Mouse (Mus musculus) heart, adult 2 months (tissue): ENCODE results near the gene Kcnmb3. TPM values are rescaled to one million over a fixed set of nuclear protein-coding genes. Genes with fewer than 3 reads are reported as not detected.

Source experiments
- DNase-seq, 2 experiments: peaks; one replicate each; pipeline ENCODE4 v3.0.0; 2021
- H3K27ac ChIP-seq: fragments of 200-600 bp; 2 replicates; pipeline ENCODE4 v1.8.1; 2022
- H3K27me3 ChIP-seq: fragments of 200-500 bp; 2 replicates; pipeline ENCODE4 v1.6.1; 2012; ENCODE audit warnings: mild to moderate bottlenecking, low read length, inconsistent platforms, mixed read lengths; ENCODE audit not compliant: control insufficient read depth, insufficient read depth
- H3K36me3 ChIP-seq: fragments of 200-500 bp; 2 replicates; pipeline ENCODE4 v1.6.1; 2012; ENCODE audit warnings: low read length, inconsistent platforms; ENCODE audit not compliant: control insufficient read depth, insufficient read depth
- H3K4me1 ChIP-seq: fragments of 200-500 bp; 2 replicates; pipeline ENCODE4 v1.6.1; 2011; ENCODE audit warnings: low read length; ENCODE audit not compliant: control insufficient read depth, insufficient read depth
- H3K4me3 ChIP-seq: fragments of 200-600 bp; 2 replicates; pipeline ENCODE4 v1.8.1; 2022
- H3K79me2 ChIP-seq: fragments of 200-500 bp; replicated peaks from 2 replicates; pipeline ENCODE4 v1.6.1; 2012; ENCODE audit warnings: mild to moderate bottlenecking, inconsistent platforms, low read length, moderate library complexity, mixed read lengths; ENCODE audit not compliant: control insufficient read depth, insufficient read depth
- H3K9ac ChIP-seq: fragments of 200-500 bp; 2 replicates; pipeline ENCODE4 v1.6.1; 2012; ENCODE audit warnings: low read depth, mild to moderate bottlenecking, control low read depth, inconsistent platforms, low read length, mixed read lengths
- CTCF ChIP-seq: fragments of 200-600 bp; IDR thresholded peaks from 2 replicates; pipeline ENCODE4 v1.8.1; 2022; ENCODE audit warnings: antibody characterized with exemption, mild to moderate bottlenecking, moderate library complexity
- EP300 ChIP-seq: fragments of 200-500 bp; IDR thresholded peaks from 2 replicates; pipeline ENCODE4 v1.6.1; 2011; ENCODE audit warnings: low read depth, low read length, control low read depth; ENCODE audit not compliant: insufficient read depth
- POLR2A ChIP-seq: fragments of 200-500 bp; IDR thresholded peaks from 2 replicates; pipeline ENCODE4 v1.6.1; 2011; ENCODE audit warnings: mild to moderate bottlenecking, low read depth, low read length, control low read depth; ENCODE audit not compliant: insufficient read depth
- WGBS: fragments of 180-500 bp; shearing (Covaris S2); methylation state at CpG from one replicate; pipeline ENCODE4 v1.1.7; 2018; 5-methylcytosine and 5-hydroxymethylcytosine counted together
- intact Hi-C: fragments of 180-260 bp; cut with DNase I; formaldehyde crosslinking; loops from one replicate; pipeline ENCODE4 v1.15.1; 2025
- polyA plus RNA-seq: library from polyadenylated mRNA; depleted of rRNA; stranded (reverse); fragments of >200 nt; gene quantifications from 2 replicates; pipeline ENCODE4 v1.2.3, GENCODE M21; 2012
- total RNA-seq, 2 experiments: library from RNA; stranded (reverse); gene quantifications; 2 replicates each; pipeline ENCODE4 v1.2.3; 2021

The Kcnmb3 gene
- total and polyA plus RNA-seq, 3 experiments = not detected

DNA sequence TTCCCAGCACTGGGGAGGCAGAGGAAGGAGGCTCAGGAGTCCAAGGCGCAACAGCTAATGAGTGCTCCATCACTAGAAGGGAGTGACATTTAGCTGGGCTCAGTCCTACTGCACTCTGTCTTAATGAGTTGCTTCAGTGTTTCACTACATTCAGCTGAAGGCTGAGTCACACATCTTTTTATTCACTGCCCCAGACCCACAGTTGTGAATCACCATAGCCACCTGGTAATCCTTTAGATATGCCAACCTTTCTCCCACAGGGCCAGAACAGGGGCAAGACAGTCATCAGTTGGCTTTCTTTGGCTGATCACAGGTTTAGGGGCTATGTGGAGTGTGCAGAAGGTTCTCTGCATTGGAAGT lies 4.7 kb upstream of the Kcnmb3 start:
- Histone ChIP-seq H3K9ac (no peak overlapping the region), H3K27ac (no peak overlapping the region), H3K27me3 (no peaks in the 10 kb centered on the region), H3K4me3 (no peak overlapping the region), H3K79me2 (no peaks in the 10 kb centered on the region), H3K36me3 (no peaks in the 10 kb centered on the region), H3K4me1 (no peaks in the 10 kb centered on the region)
- WGBS = 97% methylated on average over 1 of the region's 1 CpGs
- intact Hi-C loops = no loop called here
- no peak for DNase-seq
- TF ChIP-seq POLR2A (no peak), CTCF (no peak), EP300 (no peak)

DNA sequence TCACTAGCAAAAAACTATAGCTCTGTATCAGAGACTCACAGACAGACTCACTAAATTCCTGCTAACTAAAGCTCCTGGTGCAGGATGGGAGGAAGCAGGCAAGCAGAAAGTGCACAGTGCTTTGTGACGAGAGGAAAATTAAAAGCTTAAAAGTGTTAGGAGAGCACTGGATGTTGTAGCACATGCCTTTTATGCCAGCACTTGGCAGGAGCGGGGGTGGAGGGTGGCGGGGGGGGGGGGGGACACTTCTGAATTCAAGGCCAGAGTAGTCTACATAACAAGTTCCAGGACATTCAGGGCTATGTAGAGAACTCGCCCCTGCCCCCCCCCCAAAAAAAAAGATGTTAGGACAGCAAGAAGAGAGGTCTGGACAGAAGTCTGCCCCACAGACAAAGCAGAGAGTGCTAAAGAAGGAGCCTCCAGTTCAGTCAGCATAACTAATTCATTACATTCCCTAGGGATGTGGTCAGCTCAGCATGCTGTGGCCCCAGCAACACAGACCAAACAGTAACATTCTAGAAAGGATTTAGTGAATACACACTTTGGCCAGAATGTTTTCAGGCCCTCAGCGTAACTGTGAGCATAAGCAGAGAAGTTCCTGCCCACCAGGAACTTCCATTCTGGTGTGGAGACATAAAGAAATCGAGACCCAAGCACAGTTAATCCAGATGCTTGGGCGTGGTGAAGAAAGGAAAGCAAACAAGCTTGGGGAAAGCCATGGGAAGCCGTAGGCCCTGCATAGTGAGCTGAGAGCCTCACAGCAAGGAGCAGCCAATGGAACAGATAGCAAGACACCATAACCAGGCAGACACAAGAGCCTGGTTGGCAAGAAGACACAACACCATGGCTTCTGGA lies 4.1 kb upstream of the Kcnmb3 start:
- TF ChIP-seq EP300 (no peak), POLR2A (no peak), CTCF (no peak)
- DNase-seq = no peak
- H3K4me3 ChIP-seq = no peak overlapping the region
- intact Hi-C loops = no loop called here
- WGBS = 60% methylated on average over 8 of the region's 8 CpGs
- no peaks in the 10 kb centered on the region for H3K36me3 ChIP-seq
- H3K79me2 ChIP-seq = no peaks in the 10 kb centered on the region
- no peaks in the 10 kb centered on the region for H3K4me1 ChIP-seq
- no peak overlapping the region for H3K9ac ChIP-seq
- no peak overlapping the region for H3K27ac ChIP-seq
- no peaks in the 10 kb centered on the region for H3K27me3 ChIP-seq

DNA sequence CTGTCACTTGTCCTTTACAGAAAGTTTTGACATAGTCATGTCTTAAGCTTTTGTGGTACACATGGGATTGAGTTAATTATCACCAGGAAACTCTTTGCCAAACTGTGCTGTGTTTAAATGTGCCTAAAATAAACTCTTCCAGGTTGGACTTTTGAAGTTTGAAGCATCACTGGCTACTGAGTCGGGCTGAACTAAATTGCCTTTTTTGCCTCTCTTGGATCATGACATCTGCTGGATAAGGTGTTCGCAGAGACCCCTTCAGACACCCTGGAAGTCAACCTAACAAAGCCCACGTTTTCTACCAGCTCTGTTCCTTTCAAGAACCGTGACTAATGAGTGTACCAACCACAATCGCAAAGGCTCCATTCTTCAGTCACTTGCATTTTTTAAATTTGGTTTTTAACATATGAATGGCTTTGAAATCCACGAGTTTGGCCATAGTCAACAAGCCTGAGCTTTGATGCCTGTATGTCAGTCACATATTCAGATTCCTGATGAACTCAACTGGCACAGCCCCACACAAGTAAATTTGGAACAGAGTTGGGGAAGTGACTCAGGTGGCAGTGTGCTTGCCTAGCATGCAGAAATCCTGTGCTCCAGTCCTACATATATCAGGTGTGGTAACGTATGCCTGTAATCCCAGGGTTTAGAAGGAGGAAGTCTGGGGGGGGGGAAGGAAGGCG lies 3.2 kb upstream of the Kcnmb3 start:
- Histone ChIP-seq H3K36me3 (no peaks in the 10 kb centered on the region), H3K9ac (no peak overlapping the region), H3K27me3 (no peaks in the 10 kb centered on the region), H3K4me1 (no peaks in the 10 kb centered on the region), H3K27ac (no peak overlapping the region), H3K4me3 (no peak overlapping the region), H3K79me2 (no peaks in the 10 kb centered on the region)
- DNase-seq = no peak
- intact Hi-C loops = no loop called here
- 78% methylated on average over 8 of the region's 8 CpGs for WGBS
- no peak for TF ChIP-seq CTCF
- no peak for TF ChIP-seq POLR2A
- no peak for TF ChIP-seq EP300

DNA sequence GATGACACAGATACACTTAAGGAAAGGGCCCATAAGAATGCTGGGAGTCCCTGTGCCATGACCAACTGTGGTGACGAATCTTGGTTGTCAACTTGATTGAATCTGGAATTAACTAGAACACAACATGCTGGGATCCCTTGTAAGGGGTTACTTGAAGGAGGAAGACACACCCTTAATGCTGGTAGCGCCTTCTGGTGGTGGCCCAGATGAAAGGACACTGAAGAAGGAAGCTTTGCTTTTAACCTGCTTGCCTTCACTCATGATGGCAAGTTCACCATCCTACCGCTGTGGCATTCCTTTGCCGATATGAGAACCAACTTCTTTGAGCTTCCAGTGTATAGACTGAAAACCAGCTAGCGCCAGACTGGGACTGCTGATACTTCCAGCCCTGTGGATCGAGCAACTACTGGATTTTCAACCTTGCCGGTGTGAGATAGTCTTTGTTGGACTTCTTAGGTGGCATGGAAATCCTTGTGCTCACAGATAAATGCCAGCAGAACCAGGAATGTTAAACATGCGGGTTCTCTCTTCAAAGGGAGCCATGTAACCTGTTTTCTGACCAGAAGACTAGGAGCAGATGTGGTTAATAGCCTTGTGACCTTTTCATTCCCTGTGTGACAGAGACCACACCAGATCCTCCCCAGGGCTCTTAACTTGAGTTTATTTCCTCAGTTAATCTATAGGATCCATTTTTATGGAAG lies 2.5 kb upstream of the Kcnmb3 start:
- intact Hi-C loops = no loop called here
- 84% methylated on average over 8 of the region's 8 CpGs for WGBS
- DNase-seq = peak in 1 of 2 experiments; percentile 21
- H3K36me3 ChIP-seq = no peaks in the 10 kb centered on the region
- H3K4me3 ChIP-seq = no peak overlapping the region
- H3K27ac ChIP-seq = no peak overlapping the region
- no peaks in the 10 kb centered on the region for H3K4me1 ChIP-seq
- no peaks in the 10 kb centered on the region for H3K79me2 ChIP-seq
- no peak for TF ChIP-seq POLR2A
- TF ChIP-seq CTCF = peak; percentile 59
- no peak overlapping the region for H3K9ac ChIP-seq
- H3K27me3 ChIP-seq = no peaks in the 10 kb centered on the region

DNA sequence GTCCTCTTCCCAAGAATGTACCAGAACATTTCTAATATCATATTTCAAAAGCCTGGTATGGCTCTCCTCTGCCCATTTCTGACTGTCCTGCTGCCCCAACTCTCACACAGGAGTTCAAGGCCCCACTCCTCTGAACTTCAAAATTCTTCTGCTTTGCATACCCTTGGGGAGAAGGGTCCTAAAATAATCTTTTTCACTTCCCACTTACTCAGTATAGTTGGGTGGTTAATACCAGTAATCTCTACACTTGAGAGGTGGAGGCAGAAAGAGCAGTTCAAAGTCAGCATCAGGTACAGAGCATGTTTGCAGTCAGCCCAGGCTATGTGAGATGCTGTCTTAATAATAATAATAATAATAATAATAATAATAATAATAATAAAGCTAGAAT lies 1.1 kb downstream of the Kcnmb3 start:
- intact Hi-C loops = no loop called here
- H3K4me3 ChIP-seq = no peak overlapping the region
- no peak overlapping the region for H3K27ac ChIP-seq
- no peak for DNase-seq
- H3K4me1 ChIP-seq = no peaks in the 10 kb centered on the region
- no peaks in the 10 kb centered on the region for H3K27me3 ChIP-seq
- no peaks in the 10 kb centered on the region for H3K36me3 ChIP-seq
- H3K9ac ChIP-seq = no peak overlapping the region
- TF ChIP-seq CTCF = no peak
- TF ChIP-seq POLR2A = no peak
- no peak for TF ChIP-seq EP300
- no peaks in the 10 kb centered on the region for H3K79me2 ChIP-seq
